ENCODE assay signal across 9 mouse cellular contexts in the genomic region with DNA sequence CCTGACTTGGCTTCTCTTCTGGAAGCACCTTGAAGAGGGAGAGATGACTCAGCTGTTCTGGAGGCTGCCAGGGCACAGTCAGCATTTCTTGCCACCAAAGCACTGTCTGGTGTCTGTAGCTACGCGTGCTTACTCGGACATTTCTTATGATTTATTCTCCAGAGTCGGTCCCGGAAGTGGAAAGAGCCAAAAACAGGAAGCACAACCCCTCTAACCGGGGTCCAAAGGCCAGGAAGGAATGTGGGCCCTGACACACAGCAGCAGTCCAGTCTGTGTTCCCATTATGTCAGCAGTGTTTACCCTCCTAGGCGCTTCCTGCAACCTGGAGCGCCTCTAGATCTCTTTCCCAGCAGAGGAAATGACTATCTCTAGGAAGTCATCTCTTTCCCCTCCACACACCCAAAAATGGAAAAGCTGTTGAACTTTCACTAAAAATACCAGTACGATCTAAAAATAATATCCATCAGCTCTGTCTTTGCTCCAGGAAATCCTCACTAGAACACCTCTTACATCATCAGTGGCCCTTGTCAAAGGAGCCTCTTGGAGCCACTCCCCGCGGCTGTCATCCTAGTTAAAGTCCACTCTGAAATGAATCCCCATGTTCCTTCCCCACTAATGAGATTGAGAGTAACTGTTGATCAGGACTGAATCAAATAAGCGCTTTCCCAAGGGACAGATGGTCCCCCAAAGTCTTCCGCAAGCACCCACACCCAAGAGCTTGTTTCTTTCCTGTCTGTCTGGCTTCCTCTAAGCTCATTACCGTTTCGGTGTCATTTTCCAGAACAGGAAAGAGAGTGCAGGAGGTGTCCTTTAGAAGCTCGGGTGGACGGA.
A peak's percentile ranks its signal among the peaks of the same experiment; 100 is the strongest.
DNase-seq lines count a peak whose midpoint lies in the region; ATAC-seq and TF ChIP-seq lines count a peak whose summit lies in the region.
"Had no signal": no experiment of that assay in that cellular context is flagged by ENCODE, and none has a peak within 500 bp of the region (broad histone marks: within the 10 kb centered on the region; RNA-seq: fewer than 3 reads in every experiment).

No protein-coding gene starts in this region.

- WGBS in lung, embryonic 15.5 days: 39% methylated on average over 17 of the region's 17 CpGs
- 88% methylated on average over 17 of the region's 17 CpGs for WGBS in midbrain, embryonic 14.5 days

- no peaks in the 10 kb centered on the region for H3K9me3 ChIP-seq in lung, embryonic 15.5 days
- H3K9me3 ChIP-seq in midbrain, embryonic 14.5 days (ENCODE audit: control insufficient read depth, low read length): peaks cover 4% of the 10 kb centered on the region; the same call in 1 of the 2 replicates

- peaks cover 7% of the 10 kb centered on the region for H3K4me1 ChIP-seq in lung, embryonic 15.5 days
- peaks cover 1% of the 10 kb centered on the region; the same call in 1 of the 2 replicates for H3K4me1 ChIP-seq in midbrain, embryonic 14.5 days (ENCODE audit: control insufficient read depth, insufficient read depth, low read length)

- no peaks in the 10 kb centered on the region for H3K36me3 ChIP-seq in lung, embryonic 15.5 days
- H3K36me3 ChIP-seq in midbrain, embryonic 14.5 days (ENCODE audit: control insufficient read depth, insufficient read depth, low read length): no peaks in the 10 kb centered on the region

- ATAC-seq in granulocyte monocyte progenitor cell, adult 5-6 weeks (replicated peaks; ENCODE audit: poor library complexity, severe bottlenecking): peak; percentile 50
- peak; percentile 43; the same call in 1 of the 2 replicates for ATAC-seq in lung, embryonic 15.5 days (ENCODE audit: borderline replicate concordance, extremely low read depth, low FRiP score, low TSS enrichment)
- no peak for ATAC-seq in midbrain, embryonic 14.5 days (ENCODE audit: low FRiP score, low TSS enrichment)
- ATAC-seq: forebrain, embryonic 16.5 days had no signal

- no peak overlapping the region for H3K4me3 ChIP-seq in lung, embryonic 15.5 days
- no peak overlapping the region for H3K4me3 ChIP-seq in left cerebral cortex, adult 2 months
- no peak overlapping the region for H3K4me3 ChIP-seq in midbrain, embryonic 14.5 days (replicated peaks; ENCODE audit: low read depth, low read length)

- no peaks in the 10 kb centered on the region for H3K27me3 ChIP-seq in lung, embryonic 15.5 days
- no peaks in the 10 kb centered on the region for H3K27me3 ChIP-seq in midbrain, embryonic 14.5 days (ENCODE audit: control insufficient read depth, insufficient read depth, low read length)

- peak overlapping the region; percentile 7; the same call in 1 of the 2 replicates for H3K4me2 ChIP-seq in lung, embryonic 15.5 days
- no peak overlapping the region for H3K4me2 ChIP-seq in midbrain, embryonic 14.5 days (ENCODE audit: low read length)

- peak; percentile 50 for DNase-seq in adrenal gland, postnatal 14 days
- DNase-seq in kidney, adult 18-20 months: peak; percentile 50
- no peak for DNase-seq in T-cell, adult 2 months (ENCODE audit: low spot score)
- no peak for DNase-seq in ovary, postnatal 36 days (ENCODE audit: low spot score)
- no peak for DNase-seq in left cerebral cortex, adult 2 months (ENCODE audit: extremely low spot score in 1 of 2, low spot score in 2 of 2)
- no peak for DNase-seq in midbrain, embryonic 14.5 days

- intact Hi-C loops in left cerebral cortex, adult 2 months (cut with DNase I): no loop called here

- H3K9ac ChIP-seq in lung, embryonic 15.5 days: no peak overlapping the region
- H3K9ac ChIP-seq in midbrain, embryonic 14.5 days (replicated peaks; ENCODE audit: low read length): no peak overlapping the region

- peak overlapping the region; percentile 31; the same call in 1 of the 2 replicates for H3K27ac ChIP-seq in lung, embryonic 15.5 days
- H3K27ac ChIP-seq in left cerebral cortex, adult 2 months: no peak overlapping the region
- no peak overlapping the region for H3K27ac ChIP-seq in midbrain, embryonic 14.5 days (replicated peaks; ENCODE audit: low read depth, low read length)

- TF ChIP-seq CTCF in left cerebral cortex, adult 2 months (IDR thresholded peaks at IDR 0.05): no peak

Comparison
In these comparisons a context has a peak if more than half of its experiments do, and no peak if none do; other contexts are left out.
1. DNase-seq: peak in adrenal gland, postnatal 14 days (single experiment) and kidney, adult 18-20 months (single experiment); none in T-cell, adult 2 months (single experiment), ovary, postnatal 36 days (single experiment), left cerebral cortex, adult 2 months (0 of 2) and midbrain, embryonic 14.5 days (single experiment).